In genomic region chr7:19784764-19785535, GRCm38 (mm10) we compare ENCODE assay signal across 10 mouse cellular contexts. TPM values are rescaled to one million over a fixed set of nuclear protein-coding genes. Genes with fewer than 3 reads are reported as not detected.
DNase-seq lines count a peak whose midpoint lies in the region; ATAC-seq lines count a peak whose summit lies in the region.
"Had no signal": no experiment of that assay in that cellular context is flagged by ENCODE, and none has a peak within 500 bp of the region (broad histone marks: within the 10 kb centered on the region; RNA-seq: fewer than 3 reads in every experiment).

No protein-coding gene starts in this region.

- no peaks in the 10 kb centered on the region; the same call in 1 of the 2 replicates for H3K27me3 ChIP-seq in hindbrain, embryonic 13.5 days
- no peaks in the 10 kb centered on the region for H3K27me3 ChIP-seq in hindbrain, embryonic 12.5 days
- H3K27me3 ChIP-seq in embryonic facial prominence, embryonic 10.5 days (replicated peaks; ENCODE audit: low read depth, poor library complexity, severe bottlenecking) = peaks cover 8% of the 10 kb centered on the region; the same call in 1 of the 2 replicates
- no peaks in the 10 kb centered on the region for H3K27me3 ChIP-seq in forebrain, embryonic 12.5 days
- H3K27me3 ChIP-seq: forebrain, embryonic 15.5 days had no signal

- no peak overlapping the region for H3K27ac ChIP-seq in hindbrain, embryonic 13.5 days
- H3K27ac ChIP-seq in hindbrain, embryonic 12.5 days = no peak overlapping the region
- no peak overlapping the region for H3K27ac ChIP-seq in embryonic facial prominence, embryonic 10.5 days (replicated peaks)
- no peak overlapping the region for H3K27ac ChIP-seq in forebrain, embryonic 12.5 days
- H3K27ac ChIP-seq: forebrain, embryonic 15.5 days; limb, embryonic 12.5 days had no signal

- H3K4me3 ChIP-seq in hindbrain, embryonic 13.5 days = no peak overlapping the region
- H3K4me3 ChIP-seq in hindbrain, embryonic 12.5 days = no peak overlapping the region
- no peak overlapping the region for H3K4me3 ChIP-seq in embryonic facial prominence, embryonic 10.5 days
- H3K4me3 ChIP-seq in forebrain, embryonic 12.5 days (replicated peaks) = no peak overlapping the region
- H3K4me3 ChIP-seq: forebrain, embryonic 15.5 days; limb, embryonic 12.5 days had no signal

- WGBS in hindbrain, embryonic 13.5 days = 41% methylated on average over 11 of the region's 11 CpGs
- 34% methylated on average over 11 of the region's 11 CpGs for WGBS in hindbrain, embryonic 12.5 days
- WGBS in embryonic facial prominence, embryonic 10.5 days = 35% methylated on average over 11 of the region's 11 CpGs
- WGBS in forebrain, embryonic 12.5 days = 45% methylated on average over 11 of the region's 11 CpGs

- no peak overlapping the region for H3K4me2 ChIP-seq in hindbrain, embryonic 13.5 days
- no peak overlapping the region for H3K4me2 ChIP-seq in hindbrain, embryonic 12.5 days (replicated peaks)
- no peak overlapping the region for H3K4me2 ChIP-seq in forebrain, embryonic 12.5 days
- H3K4me2 ChIP-seq: forebrain, embryonic 15.5 days; limb, embryonic 12.5 days had no signal

- H3K9me3 ChIP-seq in hindbrain, embryonic 13.5 days = no peaks in the 10 kb centered on the region
- H3K9me3 ChIP-seq in hindbrain, embryonic 12.5 days (replicated peaks) = no peaks in the 10 kb centered on the region
- H3K9me3 ChIP-seq in embryonic facial prominence, embryonic 10.5 days = peaks cover 4% of the 10 kb centered on the region; the same call in 1 of the 2 replicates
- peaks cover 2% of the 10 kb centered on the region; the same call in 1 of the 2 replicates for H3K9me3 ChIP-seq in forebrain, embryonic 12.5 days
- H3K9me3 ChIP-seq: forebrain, embryonic 15.5 days had no signal

- no peak overlapping the region for H3K9ac ChIP-seq in hindbrain, embryonic 13.5 days
- no peak overlapping the region for H3K9ac ChIP-seq in hindbrain, embryonic 12.5 days
- no peak overlapping the region for H3K9ac ChIP-seq in forebrain, embryonic 12.5 days
- H3K9ac ChIP-seq: forebrain, embryonic 15.5 days; limb, embryonic 12.5 days had no signal

- peaks cover 3% of the 10 kb centered on the region for H3K4me1 ChIP-seq in hindbrain, embryonic 13.5 days (replicated peaks)
- H3K4me1 ChIP-seq in hindbrain, embryonic 12.5 days = peaks cover 5% of the 10 kb centered on the region
- H3K4me1 ChIP-seq in embryonic facial prominence, embryonic 10.5 days = peaks cover 10% of the 10 kb centered on the region
- peaks cover 4% of the 10 kb centered on the region for H3K4me1 ChIP-seq in forebrain, embryonic 12.5 days
- H3K4me1 ChIP-seq: limb, embryonic 12.5 days had no signal

- peak; percentile 50 to 51 for DNase-seq in B cell, adult 2 months
- peak; percentile 47 for DNase-seq in embryonic facial prominence, embryonic 10.5 days (ENCODE audit: low spot score)
- DNase-seq in ovary, adult 18-20 months (ENCODE audit: low spot score) = no peak
- DNase-seq in cerebellum, postnatal 14 days = no peak

- 0 out of 2 replicates have a peak, but pooled peaks have one; percentile 26 for ATAC-seq in hindbrain, embryonic 13.5 days (ENCODE audit: low FRiP score)
- ATAC-seq in hindbrain, embryonic 12.5 days (ENCODE audit: low FRiP score) = no peak
- peak; percentile 12; the same call in 1 of the 2 replicates for ATAC-seq in megakaryocyte, adult 5-6 weeks (ENCODE audit: poor library complexity, severe bottlenecking)
- ATAC-seq in forebrain, embryonic 12.5 days (ENCODE audit: low FRiP score) = no peak
- ATAC-seq: forebrain, embryonic 15.5 days had no signal

- H3K36me3 ChIP-seq in hindbrain, embryonic 13.5 days = no peaks in the 10 kb centered on the region
- no peaks in the 10 kb centered on the region for H3K36me3 ChIP-seq in hindbrain, embryonic 12.5 days
- H3K36me3 ChIP-seq in embryonic facial prominence, embryonic 10.5 days (replicated peaks) = no peaks in the 10 kb centered on the region
- no peaks in the 10 kb centered on the region for H3K36me3 ChIP-seq in forebrain, embryonic 12.5 days (replicated peaks)
- H3K36me3 ChIP-seq: forebrain, embryonic 15.5 days; limb, embryonic 12.5 days had no signal

RNA-seq across cellular contexts. Expression of gene Cblc, which starts 11.7 kb away (rescaled TPM):
- polyA plus RNA-seq in hindbrain, embryonic 13.5 days (2015; fragmentation: Nextera tagmentation; extraction: Ambion mirVana) = not detected in 2 replicates
- polyA plus RNA-seq in hindbrain, embryonic 12.5 days (2016; fragmentation: Nextera tagmentation; extraction: Ambion mirVana) = 1.0 and 1.3 TPM in 2 replicates
- polyA plus RNA-seq in embryonic facial prominence, embryonic 10.5 days (2016; fragmentation: Nextera tagmentation; extraction: Ambion mirVana) = 1.9 and 2.9 TPM in 2 replicates
- total RNA-seq in megakaryocyte, adult 5-6 weeks (2015) = not detected in 2 replicates
- total RNA-seq in megakaryocyte, adult 5-6 weeks (2017) = not detected in 2 replicates
- polyA plus RNA-seq in forebrain, embryonic 12.5 days (2016; fragmentation: Nextera tagmentation; extraction: Ambion mirVana) = 0.47 and 0.56 TPM in 2 replicates
- polyA plus RNA-seq: forebrain, embryonic 15.5 days had no signal

RNA-seq across cellular contexts. Expression of gene Bcam, which starts 14.1 kb away (rescaled TPM):
- 8.1 and 10.7 TPM in 2 replicates for polyA plus RNA-seq in hindbrain, embryonic 13.5 days (2015; fragmentation: Nextera tagmentation; extraction: Ambion mirVana)
- 21.0 and 25.1 TPM in 2 replicates for polyA plus RNA-seq in hindbrain, embryonic 12.5 days (2016; fragmentation: Nextera tagmentation; extraction: Ambion mirVana)
- polyA plus RNA-seq in embryonic facial prominence, embryonic 10.5 days (2016; fragmentation: Nextera tagmentation; extraction: Ambion mirVana) = 68.3 and 79.4 TPM in 2 replicates
- not detected in 2 replicates for total RNA-seq in megakaryocyte, adult 5-6 weeks (2015)
- total RNA-seq in megakaryocyte, adult 5-6 weeks (2017) = 0.29 TPM in 1 of 2 replicates, not detected in the other
- 8.9 and 10.9 TPM in 2 replicates for polyA plus RNA-seq in forebrain, embryonic 12.5 days (2016; fragmentation: Nextera tagmentation; extraction: Ambion mirVana)

RNA-seq across cellular contexts. Expression of gene Nectin2, which starts 34.7 kb away (rescaled TPM):
- polyA plus RNA-seq in hindbrain, embryonic 13.5 days (2015; fragmentation: Nextera tagmentation; extraction: Ambion mirVana) = 49.1 and 49.8 TPM in 2 replicates
- 60.8 and 67.1 TPM in 2 replicates for polyA plus RNA-seq in hindbrain, embryonic 12.5 days (2016; fragmentation: Nextera tagmentation; extraction: Ambion mirVana)
- polyA plus RNA-seq in embryonic facial prominence, embryonic 10.5 days (2016; fragmentation: Nextera tagmentation; extraction: Ambion mirVana) = 110 TPM in 2 replicates
- total RNA-seq in megakaryocyte, adult 5-6 weeks (2015) = 0.51 and 0.78 TPM in 2 replicates
- 0.37 and 0.66 TPM in 2 replicates for total RNA-seq in megakaryocyte, adult 5-6 weeks (2017)
- polyA plus RNA-seq in forebrain, embryonic 12.5 days (2016; fragmentation: Nextera tagmentation; extraction: Ambion mirVana) = 45.9 and 47.3 TPM in 2 replicates

RNA-seq across cellular contexts. Expression of gene Bcl3, which starts 37.6 kb away (rescaled TPM):
- polyA plus RNA-seq in hindbrain, embryonic 13.5 days (2015; fragmentation: Nextera tagmentation; extraction: Ambion mirVana) = 0.60 and 1.5 TPM in 2 replicates
- 1.1 and 2.1 TPM in 2 replicates for polyA plus RNA-seq in hindbrain, embryonic 12.5 days (2016; fragmentation: Nextera tagmentation; extraction: Ambion mirVana)
- polyA plus RNA-seq in embryonic facial prominence, embryonic 10.5 days (2016; fragmentation: Nextera tagmentation; extraction: Ambion mirVana) = 1.7 TPM in 2 replicates
- 29.2 and 39.1 TPM in 2 replicates for total RNA-seq in megakaryocyte, adult 5-6 weeks (2015)
- 9.7 and 17.1 TPM in 2 replicates for total RNA-seq in megakaryocyte, adult 5-6 weeks (2017)
- 0.62 and 0.96 TPM in 2 replicates for polyA plus RNA-seq in forebrain, embryonic 12.5 days (2016; fragmentation: Nextera tagmentation; extraction: Ambion mirVana)

Comparison
In these comparisons a context has a peak if more than half of its experiments do, and no peak if none do; other contexts are left out.
1. ATAC-seq: peak in hindbrain, embryonic 13.5 days (single experiment) and megakaryocyte, adult 5-6 weeks (single experiment); none in hindbrain, embryonic 12.5 days (single experiment) and forebrain, embryonic 12.5 days (single experiment).
2. DNase-seq: peak in B cell, adult 2 months (2 of 2) and embryonic facial prominence, embryonic 10.5 days (single experiment); none in ovary, adult 18-20 months (single experiment) and cerebellum, postnatal 14 days (0 of 2).